8 mouse cellular contexts compared by ENCODE assay signal in the genomic region with DNA sequence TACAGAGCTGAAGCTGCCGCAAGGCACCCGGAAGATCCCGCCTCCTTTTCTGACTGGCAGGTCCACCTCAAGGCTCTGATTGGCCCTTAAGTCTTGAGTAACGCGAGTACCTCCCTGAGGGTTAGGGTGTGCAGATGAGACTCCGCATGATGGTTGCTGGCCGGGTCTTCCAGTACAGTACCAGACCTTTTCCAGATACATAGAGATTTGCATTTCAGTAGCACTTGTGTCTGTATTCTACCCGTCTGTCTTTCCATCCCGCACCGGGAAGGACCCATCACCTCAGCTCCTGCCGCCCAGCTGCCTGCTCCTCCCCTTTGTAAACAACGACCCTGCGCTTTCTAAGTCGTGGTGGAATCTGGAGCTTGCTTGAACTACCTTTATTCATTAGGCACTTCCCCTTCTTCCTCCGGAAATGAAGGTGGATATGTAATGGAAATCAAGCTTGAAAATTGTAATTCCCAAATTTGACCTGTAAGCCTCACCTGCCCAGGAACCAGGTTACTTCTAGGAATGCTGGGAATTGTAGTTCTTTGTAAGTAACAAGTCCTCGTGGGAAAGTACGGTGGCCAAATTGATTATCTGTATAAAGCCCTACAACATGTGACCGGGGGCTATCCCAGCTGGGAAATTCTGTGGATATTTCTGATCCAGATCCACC. TPM values are rescaled to one million over a fixed set of nuclear protein-coding genes. Genes with fewer than 3 reads are reported as not detected.
DNase-seq lines count a peak whose midpoint lies in the region; ATAC-seq lines count a peak whose summit lies in the region.

A gene (minus strand): TSS at position 29 of the 661 bp plus-strand sequence.
A gene (minus strand): TSS at position 502 of the 661 bp plus-strand sequence.

- under 1% methylated on average over 18 of the region's 18 CpGs for WGBS in lung, embryonic 16.5 days

- no peaks in the 10 kb centered on the region for H3K4me1 ChIP-seq in lung, embryonic 16.5 days (replicated peaks; ENCODE audit: control insufficient read depth, insufficient read depth, low read length)

- H3K27ac ChIP-seq in lung, embryonic 16.5 days (ENCODE audit: low read length) = peak within 1 kb of the TSS; percentile 84

- peak within 1 kb of the TSS; percentile 74 for H3K9ac ChIP-seq in lung, embryonic 16.5 days (ENCODE audit: low read length)

- peak; percentile 97 to 98 for ATAC-seq in hematopoietic stem cell, adult 5-6 weeks (replicated peaks in 1 of 2; ENCODE audit: insufficient read depth in 1 of 2, low FRiP score in 2 of 2, low TSS enrichment in 1 of 2, low read depth in 1 of 2, poor library complexity in 2 of 2, severe bottlenecking in 2 of 2)
- peak; percentile 98 for ATAC-seq in lung, embryonic 16.5 days (ENCODE audit: low read depth)

- H3K9me3 ChIP-seq in lung, embryonic 16.5 days (ENCODE audit: control insufficient read depth, low read length) = peaks cover 7% of the 10 kb centered on the region; the same call in 1 of the 2 replicates

- peak within 1 kb of the TSS; percentile 61 for H3K4me3 ChIP-seq in lung, embryonic 16.5 days (ENCODE audit: low read length)

- H3K27me3 ChIP-seq in lung, embryonic 16.5 days (ENCODE audit: control insufficient read depth, insufficient read depth, low read depth, low read length) = no peaks in the 10 kb centered on the region

- H3K4me2 ChIP-seq in lung, embryonic 16.5 days (ENCODE audit: low read depth, low read length) = peak within 1 kb of the TSS; percentile 93

- DNase-seq in MEL-GATA-1-ER (ENCODE audit: extremely low read depth, low read depth) = peak; percentile 89
- peak; percentile 99 for DNase-seq in cerebellum, adult 8-10 months
- DNase-seq in forelimb bud, embryonic 11.5 days (ENCODE audit: low read depth, low spot score) = peak; percentile 87
- DNase-seq in layer of hippocampus, adult 9-10 months (ENCODE audit: low spot score) = peak; percentile 99
- peak; percentile 96 for DNase-seq in ovary, postnatal 10 days (ENCODE audit: low spot score)
- DNase-seq in thymus, postnatal 10 days (ENCODE audit: low spot score in 2 of 2) = peak; percentile 93 to 97

- peaks cover 6% of the 10 kb centered on the region; the same call in 1 of the 2 replicates for H3K36me3 ChIP-seq in lung, embryonic 16.5 days (ENCODE audit: control insufficient read depth, insufficient read depth, low read length)

RNA-seq across cellular contexts. Expression of the first gene that starts in this region (rescaled TPM):
- total RNA-seq in hematopoietic stem cell, adult 5-6 weeks (2017) = 0.40 TPM in 1 of 2 replicates, not detected in the other
- polyA plus RNA-seq in lung, embryonic 16.5 days (2015; fragmentation: Nextera tagmentation; extraction: Ambion mirVana) = 0.08 TPM in 2 replicates

RNA-seq across cellular contexts. Expression of the second gene that starts in this region (rescaled TPM):
- 15.7 and 19.9 TPM in 2 replicates for total RNA-seq in hematopoietic stem cell, adult 5-6 weeks (2017)
- 10.6 and 13.1 TPM in 2 replicates for polyA plus RNA-seq in lung, embryonic 16.5 days (2015; fragmentation: Nextera tagmentation; extraction: Ambion mirVana)

Comparison
In these comparisons a context has a peak if more than half of its experiments do, and no peak if none do; other contexts are left out.
1. Peak in every context shown above with its lines: DNase-seq, ATAC-seq, H3K4me3 ChIP-seq and H3K27ac ChIP-seq.